Mouse (Mus musculus) right cerebral cortex, postnatal 36 days (tissue): ENCODE measurements around the gene Abhd17c.
A peak's percentile ranks its signal among the peaks of the same experiment; 100 is the strongest.

Source experiments
- DNase-seq, 2 experiments: peaks; one replicate each; pipeline ENCODE4 v3.0.0; 2022; ENCODE audit warnings: low spot score in 2 of 2, mixed read lengths in 1 of 2

Abhd17c gene

GRCm38 (mm10) chr7:84119216-84120105 lies 32.2 kb downstream of the Abhd17c start:
- no peak for DNase-seq

- DNase-seq: no peak
Measured at GRCm38 (mm10) chr7:84117543-84118122, 34.1 kb downstream of the Abhd17c start.

- DNase-seq: no peak
Measured at GRCm38 (mm10) chr7:84116621-84117542, 34.8 kb downstream of the Abhd17c start.

- no peak for DNase-seq
Measured at GRCm38 (mm10) chr7:84115385-84115784, 36.3 kb downstream of the Abhd17c start.

- DNase-seq: no peak
Measured at GRCm38 (mm10) chr7:84114775-84115174, 36.9 kb downstream of the Abhd17c start.

- DNase-seq: no peak
Measured at GRCm38 (mm10) chr7:84113035-84113390, 38.7 kb downstream of the Abhd17c start.

GRCm38 (mm10) chr7:84112351-84113034 lies 39.2 kb downstream of the Abhd17c start:
- no peak for DNase-seq

GRCm38 (mm10) chr7:84111716-84112350 lies 39.9 kb downstream of the Abhd17c start:
- DNase-seq: no peak

GRCm38 (mm10) chr7:84106942-84107341 lies 44.8 kb downstream of the Abhd17c start:
- no peak for DNase-seq

- DNase-seq: no peak
Measured at GRCm38 (mm10) chr7:84102589-84102988, 49.1 kb downstream of the Abhd17c start.

- DNase-seq: no peak
Measured at GRCm38 (mm10) chr7:84100672-84101071, 51.0 kb downstream of the Abhd17c start.

GRCm38 (mm10) chr7:84098098-84098497 lies 53.6 kb downstream of the Abhd17c start:
- DNase-seq: no peak

GRCm38 (mm10) chr7:84096501-84096900 lies 55.2 kb downstream of the Abhd17c start:
- DNase-seq: no peak

- no peak for DNase-seq
Measured at GRCm38 (mm10) chr7:84090793-84091192, 60.9 kb downstream of the Abhd17c start.

GRCm38 (mm10) chr7:84089777-84090176 lies 61.9 kb downstream of the Abhd17c start:
- no peak for DNase-seq

- peak; percentile 26 to 27 for DNase-seq
Measured at GRCm38 (mm10) chr7:84088971-84089370, 62.7 kb downstream of the Abhd17c start.

GRCm38 (mm10) chr7:84088191-84088590 lies 63.5 kb downstream of the Abhd17c start:
- DNase-seq: no peak

- DNase-seq: peak; percentile 75 to 80
Measured at GRCm38 (mm10) chr7:84086039-84086829, 65.5 kb downstream of the Abhd17c start, which contains the start of gene Cemip. Gene Cemip, minus strand, starts transcription at chr7:84086502.

- DNase-seq: no peak
Measured at GRCm38 (mm10) chr7:84085049-84085945, 66.4 kb downstream of the Abhd17c start.
